Mouse (Mus musculus): Measurements from ENCODE around the gene Fbxo11. TPM values are rescaled to one million over a fixed set of nuclear protein-coding genes. Genes with fewer than 3 reads are reported as not detected.

Gene Fbxo11
- total and polyA plus RNA-seq, 2 experiments, result 5.1 to 17.1 TPM

GRCm38 (mm10) chr17:88095517-88096198, 30.6 kb upstream of the Fbxo11 start:
- no peak for DNase-seq (ENCODE audit: extremely low read depth, low read depth, low spot score)
- no peaks in the 10 kb centered on the region for H3K4me1 ChIP-seq (ENCODE audit: control insufficient read depth, insufficient read depth, low read length)
- H3K4me3 ChIP-seq (ENCODE audit: insufficient read depth, low read depth, low read length), result no peak overlapping the region
- H3K27me3 ChIP-seq (ENCODE audit: control insufficient read depth, insufficient read depth, low read length), result no peaks in the 10 kb centered on the region
- no peaks in the 10 kb centered on the region for H3K36me3 ChIP-seq (ENCODE audit: control insufficient read depth, insufficient read depth, low read length)
- no peak overlapping the region for H3K27ac ChIP-seq (replicated peaks; ENCODE audit: insufficient read depth, low read depth, low read length)
- no peaks in the 10 kb centered on the region for H3K79me2 ChIP-seq (ENCODE audit: control insufficient read depth, insufficient read depth, low read length)
- 91% methylated on average over 10 of the region's 10 CpGs for WGBS
- H3K9ac ChIP-seq (ENCODE audit: low read depth, low read length), result no peak overlapping the region
- no peak for TF ChIP-seq POLR2A (IDR thresholded peaks at IDR 0.05; ENCODE audit: extremely low read depth, insufficient read depth, low read length)
- no peak for TF ChIP-seq CTCF (IDR thresholded peaks at IDR 0.05; ENCODE audit: low read depth, low read length)

GRCm38 (mm10) chr17:88094327-88094726, 29.2 kb upstream of the Fbxo11 start:
- Histone ChIP-seq H3K4me3 (ENCODE audit: insufficient read depth, low read depth, low read length) (no peak overlapping the region), H3K27me3 (ENCODE audit: control insufficient read depth, insufficient read depth, low read length) (no peaks in the 10 kb centered on the region), H3K27ac (replicated peaks; ENCODE audit: insufficient read depth, low read depth, low read length) (no peak overlapping the region), H3K36me3 (ENCODE audit: control insufficient read depth, insufficient read depth, low read length) (no peaks in the 10 kb centered on the region), H3K9ac (ENCODE audit: low read depth, low read length) (no peak overlapping the region), H3K79me2 (ENCODE audit: control insufficient read depth, insufficient read depth, low read length) (no peaks in the 10 kb centered on the region), H3K4me1 (ENCODE audit: control insufficient read depth, insufficient read depth, low read length) (no peaks in the 10 kb centered on the region)
- no peak for DNase-seq (ENCODE audit: extremely low read depth, low read depth, low spot score)
- TF ChIP-seq CTCF (IDR thresholded peaks at IDR 0.05; ENCODE audit: low read depth, low read length), result no peak
- no peak for TF ChIP-seq POLR2A (IDR thresholded peaks at IDR 0.05; ENCODE audit: extremely low read depth, insufficient read depth, low read length)
- WGBS, result 92% methylated on average over 12 of the region's 12 CpGs

GRCm38 (mm10) chr17:88093798-88094197, 28.7 kb upstream of the Fbxo11 start:
- Histone ChIP-seq H3K4me1 (ENCODE audit: control insufficient read depth, insufficient read depth, low read length) (no peaks in the 10 kb centered on the region), H3K27ac (replicated peaks; ENCODE audit: insufficient read depth, low read depth, low read length) (no peak overlapping the region), H3K79me2 (ENCODE audit: control insufficient read depth, insufficient read depth, low read length) (no peaks in the 10 kb centered on the region), H3K4me3 (ENCODE audit: insufficient read depth, low read depth, low read length) (no peak overlapping the region), H3K36me3 (ENCODE audit: control insufficient read depth, insufficient read depth, low read length) (no peaks in the 10 kb centered on the region), H3K9ac (ENCODE audit: low read depth, low read length) (no peak overlapping the region), H3K27me3 (ENCODE audit: control insufficient read depth, insufficient read depth, low read length) (no peaks in the 10 kb centered on the region)
- no peak for DNase-seq (ENCODE audit: extremely low read depth, low read depth, low spot score)
- TF ChIP-seq CTCF (IDR thresholded peaks at IDR 0.05; ENCODE audit: low read depth, low read length), result no peak
- no peak for TF ChIP-seq POLR2A (IDR thresholded peaks at IDR 0.05; ENCODE audit: extremely low read depth, insufficient read depth, low read length)
- 94% methylated on average over 10 of the region's 10 CpGs for WGBS

- no peaks in the 10 kb centered on the region for H3K4me1 ChIP-seq (ENCODE audit: control insufficient read depth, insufficient read depth, low read length)
- no peaks in the 10 kb centered on the region for H3K36me3 ChIP-seq (ENCODE audit: control insufficient read depth, insufficient read depth, low read length)
- 92% methylated on average over 11 of the region's 11 CpGs for WGBS
- no peak overlapping the region for H3K4me3 ChIP-seq (ENCODE audit: insufficient read depth, low read depth, low read length)
- no peak overlapping the region for H3K27ac ChIP-seq (replicated peaks; ENCODE audit: insufficient read depth, low read depth, low read length)
- H3K9ac ChIP-seq (ENCODE audit: low read depth, low read length), result no peak overlapping the region
- DNase-seq (ENCODE audit: extremely low read depth, low read depth, low spot score), result no peak
- TF ChIP-seq CTCF (IDR thresholded peaks at IDR 0.05; ENCODE audit: low read depth, low read length), result no peak
- TF ChIP-seq POLR2A (IDR thresholded peaks at IDR 0.05; ENCODE audit: extremely low read depth, insufficient read depth, low read length), result no peak
- H3K79me2 ChIP-seq (ENCODE audit: control insufficient read depth, insufficient read depth, low read length), result no peaks in the 10 kb centered on the region
- no peaks in the 10 kb centered on the region for H3K27me3 ChIP-seq (ENCODE audit: control insufficient read depth, insufficient read depth, low read length)
Measured at GRCm38 (mm10) chr17:88085976-88086375, 20.9 kb upstream of the Fbxo11 start.

GRCm38 (mm10) chr17:88081446-88081845, 16.4 kb upstream of the Fbxo11 start:
- no peaks in the 10 kb centered on the region for H3K4me1 ChIP-seq (ENCODE audit: control insufficient read depth, insufficient read depth, low read length)
- no peak overlapping the region for H3K4me3 ChIP-seq (ENCODE audit: insufficient read depth, low read depth, low read length)
- TF ChIP-seq CTCF (IDR thresholded peaks at IDR 0.05; ENCODE audit: low read depth, low read length), result no peak
- TF ChIP-seq POLR2A (IDR thresholded peaks at IDR 0.05; ENCODE audit: extremely low read depth, insufficient read depth, low read length), result no peak
- H3K9ac ChIP-seq (ENCODE audit: low read depth, low read length), result no peak overlapping the region
- no peaks in the 10 kb centered on the region for H3K36me3 ChIP-seq (ENCODE audit: control insufficient read depth, insufficient read depth, low read length)
- H3K27ac ChIP-seq (replicated peaks; ENCODE audit: insufficient read depth, low read depth, low read length), result no peak overlapping the region
- WGBS, result 89% methylated on average over 6 of the region's 6 CpGs
- no peak for DNase-seq (ENCODE audit: extremely low read depth, low read depth, low spot score)
- H3K27me3 ChIP-seq (ENCODE audit: control insufficient read depth, insufficient read depth, low read length), result no peaks in the 10 kb centered on the region
- no peaks in the 10 kb centered on the region for H3K79me2 ChIP-seq (ENCODE audit: control insufficient read depth, insufficient read depth, low read length)

GRCm38 (mm10) chr17:88079771-88080170, 14.7 kb upstream of the Fbxo11 start:
- peaks cover 2% of the 10 kb centered on the region; the same call in 1 of the 2 replicates for H3K27me3 ChIP-seq (ENCODE audit: control insufficient read depth, insufficient read depth, low read length)
- H3K4me1 ChIP-seq (ENCODE audit: control insufficient read depth, insufficient read depth, low read length), result no peaks in the 10 kb centered on the region
- no peak for DNase-seq (ENCODE audit: extremely low read depth, low read depth, low spot score)
- TF ChIP-seq POLR2A (IDR thresholded peaks at IDR 0.05; ENCODE audit: extremely low read depth, insufficient read depth, low read length), result no peak
- TF ChIP-seq CTCF (IDR thresholded peaks at IDR 0.05; ENCODE audit: low read depth, low read length), result no peak
- H3K36me3 ChIP-seq (ENCODE audit: control insufficient read depth, insufficient read depth, low read length), result no peaks in the 10 kb centered on the region
- H3K4me3 ChIP-seq (ENCODE audit: insufficient read depth, low read depth, low read length), result no peak overlapping the region
- WGBS, result 86% methylated on average over 8 of the region's 8 CpGs
- H3K27ac ChIP-seq (replicated peaks; ENCODE audit: insufficient read depth, low read depth, low read length), result no peak overlapping the region
- no peaks in the 10 kb centered on the region for H3K79me2 ChIP-seq (ENCODE audit: control insufficient read depth, insufficient read depth, low read length)
- H3K9ac ChIP-seq (ENCODE audit: low read depth, low read length), result no peak overlapping the region
